Mouse (Mus musculus) heart, adult 2 months (tissue): Measurements from ENCODE around the gene Gm20390. TPM values are rescaled to one million over a fixed set of nuclear protein-coding genes. Genes with fewer than 3 reads are reported as not detected.

Source experiments
- DNase-seq, 2 experiments: peaks; one replicate each; pipeline ENCODE4 v3.0.0; 2021
- H3K27ac ChIP-seq: fragments of 200-600 bp; 2 replicates; pipeline ENCODE4 v1.8.1; 2022
- H3K27me3 ChIP-seq: fragments of 200-500 bp; 2 replicates; pipeline ENCODE4 v1.6.1; 2012; ENCODE audit warnings: mild to moderate bottlenecking, low read length, inconsistent platforms, mixed read lengths; ENCODE audit not compliant: control insufficient read depth, insufficient read depth
- H3K36me3 ChIP-seq: fragments of 200-500 bp; 2 replicates; pipeline ENCODE4 v1.6.1; 2012; ENCODE audit warnings: low read length, inconsistent platforms; ENCODE audit not compliant: control insufficient read depth, insufficient read depth
- H3K4me1 ChIP-seq: fragments of 200-500 bp; 2 replicates; pipeline ENCODE4 v1.6.1; 2011; ENCODE audit warnings: low read length; ENCODE audit not compliant: control insufficient read depth, insufficient read depth
- H3K4me3 ChIP-seq: fragments of 200-600 bp; 2 replicates; pipeline ENCODE4 v1.8.1; 2022
- H3K79me2 ChIP-seq: fragments of 200-500 bp; replicated peaks from 2 replicates; pipeline ENCODE4 v1.6.1; 2012; ENCODE audit warnings: mild to moderate bottlenecking, inconsistent platforms, low read length, moderate library complexity, mixed read lengths; ENCODE audit not compliant: control insufficient read depth, insufficient read depth
- H3K9ac ChIP-seq: fragments of 200-500 bp; 2 replicates; pipeline ENCODE4 v1.6.1; 2012; ENCODE audit warnings: low read depth, mild to moderate bottlenecking, control low read depth, inconsistent platforms, low read length, mixed read lengths
- CTCF ChIP-seq: fragments of 200-600 bp; IDR thresholded peaks from 2 replicates; pipeline ENCODE4 v1.8.1; 2022; ENCODE audit warnings: antibody characterized with exemption, mild to moderate bottlenecking, moderate library complexity
- EP300 ChIP-seq: fragments of 200-500 bp; IDR thresholded peaks from 2 replicates; pipeline ENCODE4 v1.6.1; 2011; ENCODE audit warnings: low read depth, low read length, control low read depth; ENCODE audit not compliant: insufficient read depth
- POLR2A ChIP-seq: fragments of 200-500 bp; IDR thresholded peaks from 2 replicates; pipeline ENCODE4 v1.6.1; 2011; ENCODE audit warnings: mild to moderate bottlenecking, low read depth, low read length, control low read depth; ENCODE audit not compliant: insufficient read depth
- WGBS: fragments of 180-500 bp; shearing (Covaris S2); methylation state at CpG from one replicate; pipeline ENCODE4 v1.1.7; 2018; 5-methylcytosine and 5-hydroxymethylcytosine counted together
- intact Hi-C: fragments of 180-260 bp; cut with DNase I; formaldehyde crosslinking; loops from one replicate; pipeline ENCODE4 v1.15.1; 2025
- polyA plus RNA-seq: library from polyadenylated mRNA; depleted of rRNA; stranded (reverse); fragments of >200 nt; gene quantifications from 2 replicates; pipeline ENCODE4 v1.2.3, GENCODE M21; 2012
- total RNA-seq, 2 experiments: library from RNA; stranded (reverse); gene quantifications; 2 replicates each; pipeline ENCODE4 v1.2.3; 2021

Gene Gm20390
- total and polyA plus RNA-seq, 3 experiments = 7.4 to 11.4 (median 10.5) TPM

DNA sequence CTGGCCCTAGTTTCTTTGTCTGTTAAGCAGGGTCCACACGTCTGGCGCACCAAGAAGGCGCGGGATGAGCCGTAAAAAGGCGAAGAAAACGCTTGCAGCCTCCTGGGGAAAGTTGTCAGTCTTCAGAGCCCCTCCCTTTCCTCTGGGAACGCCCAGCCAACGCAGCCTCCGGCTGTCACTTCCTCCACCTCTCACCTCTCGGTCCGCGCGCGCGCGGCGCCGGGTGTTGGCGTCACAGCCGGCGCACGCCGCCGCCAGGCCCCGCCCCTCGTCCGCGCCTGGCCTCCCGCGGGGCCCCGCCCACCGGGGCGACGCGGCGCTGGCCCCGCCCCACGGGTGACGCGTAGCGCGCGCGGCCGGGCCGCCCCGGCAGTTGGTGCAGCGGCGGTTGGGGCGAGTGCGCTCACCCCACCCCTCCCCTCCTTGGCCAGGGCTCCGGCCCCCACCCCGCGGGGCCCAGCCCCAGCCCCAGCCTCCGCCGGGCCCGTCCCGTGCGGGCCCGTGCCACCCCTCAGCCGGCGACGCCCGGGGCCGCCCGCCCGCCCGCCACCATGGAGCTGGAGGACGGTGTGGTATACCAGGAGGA lies 27.7 kb upstream of the Gm20390 start, which contains the start of gene Spag9:
TSS of gene Spag9 (plus strand) at position 372 of the 586 bp plus-strand sequence.
- Histone ChIP-seq H3K27ac (peak within 1 kb of the TSS; percentile 98), H3K4me1 (peaks cover 13% of the 10 kb centered on the region), H3K4me3 (peak within 1 kb of the TSS; percentile 92), H3K9ac (peak within 1 kb of the TSS; percentile 99), H3K27me3 (no peaks in the 10 kb centered on the region), H3K79me2 (peaks cover 6% of the 10 kb centered on the region), H3K36me3 (peaks cover 26% of the 10 kb centered on the region)
- DNase-seq = peak; percentile 96
- 2% methylated on average over 61 of the region's 70 CpGs for WGBS
- intact Hi-C loops = loop anchor here (1.0 to 5.0 kb wide), 4 partner anchors 28 to 77 kb away; partner anchors contain the start of genes Gm20390, Nme1 and Nme2
- peak; percentile 97 for TF ChIP-seq POLR2A
- peak; percentile 86 for TF ChIP-seq EP300
- no peak for TF ChIP-seq CTCF

DNA sequence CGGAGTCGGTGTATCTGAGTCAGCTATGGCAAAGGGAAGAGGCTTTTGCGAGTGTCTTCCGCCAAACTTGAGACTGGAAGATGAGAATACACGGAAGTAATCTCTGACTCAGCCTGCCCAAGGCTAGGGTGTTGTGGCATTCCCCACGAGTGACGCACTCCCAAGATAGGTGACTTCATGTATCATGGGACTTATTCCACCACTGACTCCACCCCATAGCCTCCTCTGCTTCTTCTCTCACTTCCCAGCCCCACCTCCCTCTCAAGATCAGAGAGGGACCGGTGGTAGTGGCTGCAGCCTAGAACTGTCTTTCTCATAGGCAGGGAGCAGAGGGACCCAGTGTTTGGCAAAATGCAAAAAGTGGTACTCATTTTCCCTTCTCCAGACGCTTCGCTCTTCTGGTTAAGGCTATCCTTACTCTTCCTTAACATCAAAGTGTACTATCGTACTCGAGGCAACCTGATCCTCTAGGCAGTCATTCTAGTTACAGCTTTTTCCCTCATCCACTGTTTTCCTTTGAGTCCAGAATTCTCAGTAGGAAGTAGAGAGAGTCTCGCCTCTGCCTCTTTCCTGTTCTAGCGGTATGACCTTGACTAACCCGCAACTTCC lies 27.1 kb upstream of the Gm20390 start:
- peak overlapping the region; percentile 78 for H3K4me3 ChIP-seq
- H3K27me3 ChIP-seq = no peaks in the 10 kb centered on the region
- peaks cover 6% of the 10 kb centered on the region for H3K79me2 ChIP-seq
- H3K9ac ChIP-seq = peak overlapping the region; percentile 74
- H3K36me3 ChIP-seq = peaks cover 25% of the 10 kb centered on the region
- TF ChIP-seq EP300 (peak; percentile 95), CTCF (no peak), POLR2A (peak; percentile 94)
- DNase-seq = peak; percentile 83 to 92
- intact Hi-C loops = loop anchor here (1.0 to 5.0 kb wide), 3 partner anchors 27 to 47 kb away; partner anchors contain the start of genes Gm20390, Nme1 and Nme2
- 0% methylated on average over 15 of the region's 15 CpGs for WGBS
- peaks cover 13% of the 10 kb centered on the region for H3K4me1 ChIP-seq
- peak overlapping the region; percentile 98 for H3K27ac ChIP-seq

DNA sequence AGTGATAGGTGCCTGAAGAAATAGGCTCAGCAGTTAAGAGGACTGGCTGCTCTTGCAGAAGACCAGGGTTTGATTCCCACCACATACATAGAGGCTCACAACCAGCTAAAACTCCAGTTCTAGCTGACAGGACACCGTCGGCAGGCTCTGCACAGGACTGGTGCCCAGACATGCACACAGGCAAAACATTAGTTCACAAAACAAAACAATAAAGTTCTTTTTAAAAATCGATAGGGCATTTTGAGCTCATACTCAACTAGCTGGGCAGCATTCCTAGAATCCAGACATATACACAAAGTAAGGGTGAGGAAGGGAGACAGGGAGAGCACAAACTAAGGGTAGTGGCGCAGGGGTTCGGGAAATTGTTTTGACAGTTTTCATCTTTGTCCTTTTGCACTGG lies 26.4 kb upstream of the Gm20390 start:
- Histone ChIP-seq H3K79me2 (peaks cover 6% of the 10 kb centered on the region), H3K36me3 (peaks cover 19% of the 10 kb centered on the region), H3K4me1 (peaks cover 12% of the 10 kb centered on the region), H3K27ac (peak overlapping the region; percentile 98), H3K4me3 (peak overlapping the region; percentile 78), H3K27me3 (no peaks in the 10 kb centered on the region), H3K9ac (peak overlapping the region; percentile 44)
- WGBS = 22% methylated on average over 5 of the region's 5 CpGs
- DNase-seq = peak in 1 of 2 experiments; percentile 34
- no peak for TF ChIP-seq CTCF
- TF ChIP-seq EP300 = no peak
- TF ChIP-seq POLR2A = no peak
- intact Hi-C loops = no loop called here

DNA sequence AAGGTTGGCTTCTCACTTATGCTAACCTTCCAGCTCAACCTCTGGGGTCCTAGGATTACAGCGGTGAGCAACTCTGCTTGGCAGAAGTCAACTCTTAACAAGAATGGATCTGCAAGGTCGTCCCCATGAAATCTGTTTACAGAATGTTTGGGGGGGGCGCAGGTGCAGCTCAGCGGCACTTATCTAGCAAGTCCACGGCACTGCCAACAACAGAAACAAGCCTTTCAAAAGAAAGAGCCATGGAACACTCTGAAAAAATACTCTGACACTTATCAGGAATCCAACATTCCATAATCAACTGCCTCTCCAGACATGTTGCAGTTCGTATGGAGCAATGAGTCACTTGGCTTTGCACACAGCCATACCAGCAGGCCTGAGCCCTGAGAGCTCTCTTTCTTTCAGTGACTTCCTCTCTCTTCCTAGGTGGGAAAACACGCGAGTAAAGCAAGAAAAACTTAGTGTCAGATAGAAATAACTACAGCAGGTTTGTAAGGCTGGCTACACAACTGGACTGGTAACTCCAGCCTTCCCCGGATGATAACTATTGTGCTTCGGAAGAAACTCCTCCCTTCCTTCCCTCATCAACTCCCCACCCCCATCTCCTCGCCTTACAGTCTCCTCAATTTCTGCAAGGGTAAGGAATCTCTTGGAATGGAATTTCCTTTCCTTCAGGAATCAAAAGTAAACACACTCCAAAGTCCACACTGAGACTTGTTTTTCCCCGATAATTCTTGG lies 20.4 kb upstream of the Gm20390 start:
- Histone ChIP-seq H3K27me3 (no peaks in the 10 kb centered on the region), H3K4me3 (peak overlapping the region; percentile 12; the same call in 1 of the 2 replicates), H3K4me1 (peaks cover 16% of the 10 kb centered on the region), H3K36me3 (peaks cover 4% of the 10 kb centered on the region), H3K79me2 (no peaks in the 10 kb centered on the region), H3K27ac (peak overlapping the region; percentile 91), H3K9ac (peak overlapping the region; percentile 52)
- TF ChIP-seq CTCF (no peak), EP300 (peak; percentile 64; the same call in 1 of the 2 replicates), POLR2A (peak; percentile 81; the same call in 1 of the 2 replicates)
- WGBS = 23% methylated on average over 12 of the region's 12 CpGs
- DNase-seq = peak; percentile 39 to 47
- intact Hi-C loops = no loop called here

DNA sequence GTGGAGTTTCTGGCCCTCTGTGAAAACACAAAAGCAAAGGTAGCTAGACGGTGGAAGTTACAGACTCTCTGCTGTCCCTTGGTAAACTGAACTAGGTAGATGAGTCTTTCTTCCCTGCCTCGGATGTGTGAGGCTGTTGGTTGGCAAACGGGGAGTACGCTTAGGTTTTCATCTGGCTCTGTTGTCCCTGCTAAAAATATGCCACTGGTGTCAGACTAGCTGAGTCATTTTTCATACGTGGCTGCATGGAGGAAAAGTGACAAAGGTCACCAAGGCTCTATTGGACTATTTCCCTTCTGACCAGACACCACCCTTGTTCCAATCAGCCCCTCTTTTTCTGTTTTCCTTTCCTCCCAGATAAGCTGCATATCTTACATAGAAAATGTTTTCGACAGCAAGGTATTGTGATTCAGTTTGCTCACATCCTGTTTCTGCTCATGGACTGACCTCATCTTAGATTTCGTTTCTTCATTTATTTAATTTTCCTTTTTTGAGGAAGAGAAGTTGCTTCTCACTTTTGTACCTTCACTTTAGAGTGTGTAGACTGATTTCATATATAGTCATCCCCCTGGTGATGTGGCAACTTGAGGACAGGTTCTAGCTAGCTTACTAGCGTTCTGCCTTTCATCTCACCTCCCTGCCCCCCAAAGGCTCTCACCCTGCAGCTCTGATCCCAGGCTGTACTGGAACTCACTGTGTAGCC lies 19.7 kb upstream of the Gm20390 start:
- WGBS = 12% methylated on average over 8 of the region's 8 CpGs
- H3K79me2 ChIP-seq = no peaks in the 10 kb centered on the region
- peak overlapping the region; percentile 12; the same call in 1 of the 2 replicates for H3K4me3 ChIP-seq
- intact Hi-C loops = no loop called here
- H3K27me3 ChIP-seq = no peaks in the 10 kb centered on the region
- peaks cover 4% of the 10 kb centered on the region for H3K36me3 ChIP-seq
- H3K27ac ChIP-seq = peak overlapping the region; percentile 91
- H3K9ac ChIP-seq = peak overlapping the region; percentile 52; the same call in 1 of the 2 replicates
- peak; percentile 53 to 68 for DNase-seq
- peaks cover 16% of the 10 kb centered on the region for H3K4me1 ChIP-seq
- TF ChIP-seq POLR2A = peak; percentile 49; the same call in 1 of the 2 replicates
- no peak for TF ChIP-seq CTCF
- peak; percentile 58; the same call in 1 of the 2 replicates for TF ChIP-seq EP300
